Mouse (Mus musculus): ENCODE data around the gene Nell2.

Gene Nell2

GRCm38 (mm10) chr15:95422226-95422950 lies 106.0 kb downstream of the Nell2 start:
- no peak for TF ChIP-seq GATA4 (IDR thresholded peaks at IDR 0.05; ENCODE audit: insufficient replicate concordance, low read length)

GRCm38 (mm10) chr15:95418641-95419040 lies 109.7 kb downstream of the Nell2 start:
- TF ChIP-seq GATA4 (IDR thresholded peaks at IDR 0.05; ENCODE audit: insufficient replicate concordance, low read length): no peak

GRCm38 (mm10) chr15:95411949-95412741 lies 116.2 kb downstream of the Nell2 start:
- no peak for TF ChIP-seq GATA4 (IDR thresholded peaks at IDR 0.05; ENCODE audit: insufficient replicate concordance, low read length)

- no peak for TF ChIP-seq GATA4 (IDR thresholded peaks at IDR 0.05; ENCODE audit: insufficient replicate concordance, low read length)
Measured at GRCm38 (mm10) chr15:95410213-95410843, 118.0 kb downstream of the Nell2 start.

GRCm38 (mm10) chr15:95390347-95390746 lies 138.0 kb downstream of the Nell2 start:
- TF ChIP-seq GATA4 (IDR thresholded peaks at IDR 0.05; ENCODE audit: insufficient replicate concordance, low read length): no peak

- no peak for TF ChIP-seq GATA4 (IDR thresholded peaks at IDR 0.05; ENCODE audit: insufficient replicate concordance, low read length)
Measured at GRCm38 (mm10) chr15:95388950-95389349, 139.4 kb downstream of the Nell2 start.

- no peak for TF ChIP-seq GATA4 (IDR thresholded peaks at IDR 0.05; ENCODE audit: insufficient replicate concordance, low read length)
Measured at GRCm38 (mm10) chr15:95380859-95381258, 147.5 kb downstream of the Nell2 start.

- TF ChIP-seq GATA4 (IDR thresholded peaks at IDR 0.05; ENCODE audit: insufficient replicate concordance, low read length): no peak
Measured at GRCm38 (mm10) chr15:95370720-95371395, 157.5 kb downstream of the Nell2 start.

GRCm38 (mm10) chr15:95368185-95368584 lies 160.2 kb downstream of the Nell2 start:
- no peak for TF ChIP-seq GATA4 (IDR thresholded peaks at IDR 0.05; ENCODE audit: insufficient replicate concordance, low read length)

GRCm38 (mm10) chr15:95366506-95366905 lies 161.9 kb downstream of the Nell2 start:
- no peak for TF ChIP-seq GATA4 (IDR thresholded peaks at IDR 0.05; ENCODE audit: insufficient replicate concordance, low read length)

- TF ChIP-seq GATA4 (IDR thresholded peaks at IDR 0.05; ENCODE audit: insufficient replicate concordance, low read length): no peak
Measured at GRCm38 (mm10) chr15:95354806-95355205, 173.6 kb downstream of the Nell2 start.

GRCm38 (mm10) chr15:95334323-95335296 lies 193.7 kb downstream of the Nell2 start:
- no peak for TF ChIP-seq GATA4 (IDR thresholded peaks at IDR 0.05; ENCODE audit: insufficient replicate concordance, low read length)

GRCm38 (mm10) chr15:95333229-95333628 lies 195.1 kb downstream of the Nell2 start:
- no peak for TF ChIP-seq GATA4 (IDR thresholded peaks at IDR 0.05; ENCODE audit: insufficient replicate concordance, low read length)

- TF ChIP-seq GATA4 (IDR thresholded peaks at IDR 0.05; ENCODE audit: insufficient replicate concordance, low read length): no peak
Measured at GRCm38 (mm10) chr15:95330926-95331325, 197.4 kb downstream of the Nell2 start.

Measured in liver, adult (tissue).